Mouse (Mus musculus): ENCODE data around the gene Ak4.
"Not testable (repeated sequence)": the region's sequence is repeated elsewhere in the genome, so short reads cannot be mapped to it uniquely, and the experiment has no call there.

Gene Ak4

DNA sequence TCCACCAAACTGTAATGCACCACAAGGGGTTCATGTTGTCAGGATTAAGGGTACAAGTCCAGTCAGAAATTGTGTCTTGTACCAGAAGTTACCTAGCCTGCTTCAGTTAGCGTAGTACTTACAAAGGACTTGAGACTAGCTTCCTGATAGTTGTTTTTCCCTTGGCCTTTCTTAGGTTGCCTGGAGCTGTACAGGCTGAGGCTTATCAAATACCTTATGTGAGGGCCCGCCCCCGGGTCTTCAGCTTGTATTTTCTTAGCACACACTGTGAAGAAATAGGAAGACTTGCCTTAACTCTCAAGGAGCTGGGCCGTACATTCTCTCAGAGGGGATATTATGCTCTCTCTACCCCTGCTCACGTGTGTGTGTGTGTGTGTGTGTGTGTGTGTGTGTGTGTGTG, 4.5 kb downstream of the Ak4 start:
- DNase-seq (ENCODE audit: inconsistent ontology term): no peak

GRCm38 (mm10) chr4:101424495-101424894, 5.4 kb downstream of the Ak4 start:
- no peak for DNase-seq (ENCODE audit: inconsistent ontology term)

DNA sequence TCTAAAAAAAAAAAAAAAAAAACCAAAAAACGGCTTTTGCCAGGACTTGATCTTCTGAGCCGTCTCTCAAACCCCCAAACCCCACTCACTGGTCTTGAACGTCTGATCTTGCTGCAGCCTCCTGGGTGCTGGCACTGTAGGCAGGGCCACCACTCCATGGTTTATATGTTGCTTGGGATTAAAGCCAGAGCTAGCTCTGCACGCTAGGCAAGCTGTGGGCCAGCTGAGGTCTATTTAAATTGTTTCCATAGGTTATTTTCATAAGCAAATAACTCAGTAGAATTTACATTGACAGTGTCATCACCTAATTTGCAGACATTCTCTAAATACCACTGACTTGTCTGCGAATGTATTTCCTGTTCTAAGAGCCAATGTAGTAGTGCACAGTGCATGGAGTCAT, 6.0 kb downstream of the Ak4 start:
- DNase-seq (ENCODE audit: inconsistent ontology term): no peak

- no peak for DNase-seq (ENCODE audit: inconsistent ontology term)
Measured at GRCm38 (mm10) chr4:101425666-101426065, 6.6 kb downstream of the Ak4 start.

GRCm38 (mm10) chr4:101426566-101426965, 7.5 kb downstream of the Ak4 start:
- DNase-seq (ENCODE audit: inconsistent ontology term): no peak

GRCm38 (mm10) chr4:101427886-101428680, 9.0 kb downstream of the Ak4 start:
- no peak for DNase-seq (ENCODE audit: inconsistent ontology term)

DNA sequence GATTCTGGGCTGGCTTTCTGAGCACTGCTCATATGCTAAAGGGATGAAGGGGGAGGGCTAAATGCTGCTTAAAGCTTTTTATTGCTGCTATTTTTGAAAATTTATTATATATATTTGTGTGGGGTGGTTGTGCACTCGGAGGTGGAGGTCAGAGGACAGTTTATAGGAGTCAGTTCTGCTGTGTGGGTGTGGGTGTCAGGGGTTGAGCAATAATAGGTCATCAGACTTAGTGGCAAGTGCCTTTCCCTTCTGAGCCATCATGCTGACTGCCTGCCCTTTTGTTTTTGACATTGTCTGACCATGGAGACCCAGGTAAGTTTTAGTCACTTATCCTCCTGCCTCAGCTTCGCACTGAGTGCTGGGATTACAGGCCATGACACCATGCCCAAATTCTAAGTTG, 10.0 kb downstream of the Ak4 start:
- no peak for DNase-seq (ENCODE audit: inconsistent ontology term)

GRCm38 (mm10) chr4:101430000-101430399, 10.9 kb downstream of the Ak4 start:
- no peak for DNase-seq (ENCODE audit: inconsistent ontology term)

- DNase-seq (ENCODE audit: inconsistent ontology term): peak; percentile 44
Measured at GRCm38 (mm10) chr4:101436761-101437512, 17.9 kb downstream of the Ak4 start.

- DNase-seq (ENCODE audit: inconsistent ontology term): no peak
Measured at GRCm38 (mm10) chr4:101438271-101438670, 19.2 kb downstream of the Ak4 start.

DNA sequence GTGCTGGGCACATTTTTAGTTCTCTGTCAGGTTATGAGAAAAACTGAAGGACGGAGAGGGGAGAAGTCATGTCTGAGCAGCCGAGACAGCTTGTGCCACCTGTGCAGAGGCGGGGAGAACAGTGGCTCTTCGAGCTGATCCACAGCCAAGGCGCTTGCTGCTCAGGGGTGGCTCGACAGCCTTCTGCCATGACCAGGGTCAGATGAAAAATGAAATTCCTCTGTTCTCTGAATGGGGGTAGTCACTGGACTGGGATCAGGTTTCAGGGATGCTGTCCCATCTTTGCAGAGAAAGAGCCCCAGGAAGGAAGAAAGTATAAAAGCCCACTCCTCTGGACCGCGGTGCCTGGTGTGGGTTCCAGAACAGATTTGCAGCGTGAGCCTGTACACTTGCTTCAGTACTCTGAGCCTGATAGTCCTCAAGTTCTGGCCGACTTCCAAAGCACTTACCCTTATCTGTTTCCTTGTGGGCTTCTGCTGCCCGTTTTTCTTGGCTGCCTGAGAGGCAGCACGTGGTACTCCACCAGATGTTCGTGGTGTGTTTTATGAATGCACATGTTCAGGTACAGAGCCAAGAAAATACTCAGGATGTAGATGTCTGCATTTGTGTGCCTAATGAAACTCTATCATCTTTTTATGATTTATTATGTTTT, 20.8 kb downstream of the Ak4 start:
- no peak for DNase-seq (ENCODE audit: inconsistent ontology term)

GRCm38 (mm10) chr4:101442791-101443190, 23.7 kb downstream of the Ak4 start:
- DNase-seq (ENCODE audit: inconsistent ontology term): no peak

- no peak for DNase-seq (ENCODE audit: inconsistent ontology term)
Measured at GRCm38 (mm10) chr4:101443419-101443991, 24.4 kb downstream of the Ak4 start.

- no peak for DNase-seq (ENCODE audit: inconsistent ontology term)
Measured at GRCm38 (mm10) chr4:101445660-101446059, 26.6 kb downstream of the Ak4 start.

GRCm38 (mm10) chr4:101446606-101447005, 27.5 kb downstream of the Ak4 start:
- not testable (repeated sequence) for DNase-seq (ENCODE audit: inconsistent ontology term)

DNA sequence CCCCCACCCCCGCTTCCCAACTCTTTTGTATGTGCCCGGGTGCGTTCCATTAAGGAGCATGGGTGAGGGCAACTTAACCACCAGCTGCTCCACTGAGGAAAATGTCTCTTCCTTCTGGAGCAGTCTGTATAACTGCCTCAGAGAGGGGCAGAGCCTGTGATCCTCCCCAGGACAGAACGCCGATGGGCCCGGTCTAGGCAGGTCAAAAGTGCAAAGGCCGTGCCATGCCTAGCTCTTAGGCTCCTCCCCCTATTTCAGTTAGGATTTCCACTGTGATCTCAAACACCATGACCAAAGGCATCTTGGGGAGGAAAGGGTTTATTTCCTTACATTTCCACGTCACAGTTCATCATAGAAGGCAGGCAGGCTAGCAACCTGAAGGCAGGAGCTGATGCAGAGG, 29.6 kb downstream of the Ak4 start:
- no peak for DNase-seq (ENCODE audit: inconsistent ontology term)

- DNase-seq (ENCODE audit: inconsistent ontology term): no peak
Measured at GRCm38 (mm10) chr4:101449344-101449743, 30.3 kb downstream of the Ak4 start.

DNA sequence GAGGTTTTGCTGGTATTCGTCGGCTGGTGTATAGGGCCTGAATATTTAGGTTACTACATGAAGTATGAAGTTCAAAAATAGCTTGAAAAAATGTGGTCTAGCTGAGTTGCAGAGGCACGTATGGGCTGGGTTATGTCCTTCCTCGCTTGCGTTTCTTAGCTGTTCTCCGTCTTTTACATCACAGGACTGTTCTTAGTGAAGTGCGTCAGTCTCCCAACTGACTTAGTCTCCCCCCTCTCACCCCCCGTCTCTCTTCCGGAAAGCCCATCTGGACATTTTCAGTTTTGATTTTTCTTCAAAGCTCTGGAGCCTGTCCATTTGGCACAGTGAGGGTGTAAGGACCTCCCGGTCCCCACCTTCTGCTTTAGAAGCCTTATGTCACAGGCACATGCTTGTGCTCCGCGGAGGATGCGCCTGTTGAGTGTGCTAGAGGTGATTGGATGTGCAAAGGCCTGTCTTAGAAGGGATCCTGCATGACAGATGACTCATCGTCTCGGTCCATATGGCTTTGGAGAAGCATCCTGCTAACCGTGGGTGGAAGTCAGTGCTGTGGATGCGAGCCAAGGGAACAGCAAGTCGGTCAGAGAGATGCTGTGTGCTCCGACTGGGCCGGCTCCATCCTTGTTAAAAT, 31.2 kb downstream of the Ak4 start:
- DNase-seq (ENCODE audit: inconsistent ontology term): no peak

GRCm38 (mm10) chr4:101451089-101451488, 32.0 kb downstream of the Ak4 start:
- DNase-seq (ENCODE audit: inconsistent ontology term): no peak

DNA sequence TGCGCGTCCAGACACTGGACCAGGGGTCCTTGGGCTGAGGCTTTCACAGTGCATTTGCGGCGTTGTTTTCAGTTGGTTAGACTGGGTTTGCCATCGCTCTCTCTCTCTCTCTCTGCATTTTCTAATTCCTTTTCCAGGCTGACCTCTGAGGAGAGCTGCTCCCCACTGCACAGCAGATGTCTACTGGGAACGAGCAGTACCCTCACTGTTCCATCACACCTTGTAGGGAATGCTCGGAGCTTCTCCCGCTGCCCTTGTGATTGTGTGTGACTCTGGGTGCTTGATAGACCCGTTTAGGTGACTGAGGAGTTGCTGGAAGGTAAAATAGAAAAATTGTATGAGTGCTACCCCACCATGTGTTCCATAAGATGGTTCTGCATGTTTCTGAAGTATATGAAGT, 33.8 kb downstream of the Ak4 start:
- no peak for DNase-seq (ENCODE audit: inconsistent ontology term)

DNA sequence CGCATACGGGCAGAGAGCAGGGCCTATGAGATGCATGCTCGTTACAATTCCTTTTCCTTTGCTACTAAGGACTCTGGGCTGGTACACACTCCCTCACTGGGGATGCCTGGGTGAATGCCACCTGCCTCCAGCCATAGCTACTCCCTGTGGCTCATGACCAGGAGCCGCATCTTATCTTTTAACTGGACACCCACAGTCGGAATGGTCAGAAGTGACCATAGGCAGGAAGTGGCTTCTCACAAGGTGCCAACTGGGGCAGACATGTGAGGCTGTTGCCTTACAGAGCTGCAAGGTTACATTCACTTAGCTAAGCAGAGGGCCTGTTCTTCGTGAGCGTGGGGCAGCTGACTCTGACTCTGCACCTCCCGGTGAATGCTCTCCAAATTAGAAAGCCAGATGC, 38.1 kb downstream of the Ak4 start:
- DNase-seq (ENCODE audit: inconsistent ontology term): no peak

DNA sequence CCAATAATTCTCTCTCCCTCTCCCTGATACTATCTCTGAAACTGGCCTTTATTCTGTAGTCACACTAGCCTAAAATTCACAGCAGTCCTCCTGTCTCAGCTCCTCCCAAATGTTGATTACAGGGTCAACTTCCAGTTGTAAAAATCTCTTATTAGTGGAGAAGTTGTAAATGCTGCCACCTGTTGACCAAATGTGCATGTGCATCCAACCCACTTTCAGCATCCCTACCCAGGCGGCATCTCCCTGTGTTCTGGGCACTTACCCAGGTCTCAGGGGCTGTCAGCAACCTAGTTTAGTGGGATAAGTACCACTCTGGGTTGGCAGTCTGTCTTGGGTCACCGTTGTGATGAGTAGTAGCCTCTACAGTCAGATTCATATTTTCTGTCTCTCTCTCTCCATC, 39.3 kb downstream of the Ak4 start:
- DNase-seq (ENCODE audit: inconsistent ontology term): peak; percentile 27

Data from Muller cell, postnatal 12 days (primary cell).